ENCODE assay signal across 8 mouse cellular contexts in genomic region chr14:31129326-31130235, GRCm38 (mm10). TPM values are rescaled to one million over a fixed set of nuclear protein-coding genes. Genes with fewer than 3 reads are reported as not detected.
DNase-seq lines count a peak whose midpoint lies in the region; ATAC-seq and TF ChIP-seq lines count a peak whose summit lies in the region.

No protein-coding gene starts in this region.

- H3K4me2 ChIP-seq in lung, postnatal 0 days (replicated peaks; ENCODE audit: low read depth, low read length) = peak overlapping the region; percentile 46
- peak overlapping the region; percentile 67 for H3K4me2 ChIP-seq in intestine, embryonic 14.5 days (ENCODE audit: low read length)

- TF ChIP-seq CTCF in lung, postnatal 0 days (IDR thresholded peaks at IDR 0.05) = no peak

- peak; percentile 12 for DNase-seq in CD4-positive, CD25-positive, alpha-beta regulatory T cell, adult 2 months (ENCODE audit: low read depth, low spot score)
- DNase-seq in lung, postnatal 0 days (ENCODE audit: low spot score) = no peak
- DNase-seq in lung, postnatal 4 days = no peak
- DNase-seq in intestine, embryonic 14.5 days (ENCODE audit: low spot score) = no peak
- peak; percentile 41 for DNase-seq in naive thymus-derived CD4-positive, alpha-beta T cell, adult 2 months (ENCODE audit: low read depth)
- DNase-seq in T-cell, adult 2 months (ENCODE audit: low spot score) = no peak

- no peak for ATAC-seq in CD4-positive, CD25-positive, alpha-beta regulatory T cell, adult 4 months
- ATAC-seq in lung, postnatal 0 days = no peak
- ATAC-seq in intestine, embryonic 14.5 days (replicated peaks; ENCODE audit: low FRiP score, low TSS enrichment, low read depth) = no peak
- ATAC-seq in granulocyte monocyte progenitor cell, adult 5-6 weeks (replicated peaks; ENCODE audit: poor library complexity, severe bottlenecking) = no peak

- H3K27me3 ChIP-seq in lung, postnatal 0 days (replicated peaks; ENCODE audit: insufficient read depth, low read length) = no peaks in the 10 kb centered on the region
- H3K27me3 ChIP-seq in intestine, embryonic 14.5 days (replicated peaks; ENCODE audit: control insufficient read depth, insufficient read depth, low read length) = no peaks in the 10 kb centered on the region

- WGBS in lung, postnatal 0 days = 59% methylated on average over 15 of the region's 15 CpGs
- WGBS in intestine, embryonic 14.5 days = 67% methylated on average over 15 of the region's 15 CpGs

- TF ChIP-seq EP300 in lung, postnatal 0 days (IDR thresholded peaks at IDR 0.05) = no peak

- peaks cover 22% of the 10 kb centered on the region; the same call in 1 of the 2 replicates for H3K4me1 ChIP-seq in lung, postnatal 0 days (ENCODE audit: insufficient read depth, low read depth, low read length)
- H3K4me1 ChIP-seq in intestine, embryonic 14.5 days (replicated peaks; ENCODE audit: control insufficient read depth, insufficient read depth, low read length) = peaks cover 28% of the 10 kb centered on the region

- H3K9ac ChIP-seq in lung, postnatal 0 days (replicated peaks; ENCODE audit: low read depth) = no peak overlapping the region
- peak overlapping the region; percentile 39; the same call in 1 of the 2 replicates for H3K9ac ChIP-seq in intestine, embryonic 14.5 days (ENCODE audit: low read length)

- no peaks in the 10 kb centered on the region for H3K36me3 ChIP-seq in lung, postnatal 0 days (ENCODE audit: insufficient read depth, low read length)
- peaks cover 5% of the 10 kb centered on the region; the same call in 1 of the 2 replicates for H3K36me3 ChIP-seq in intestine, embryonic 14.5 days (ENCODE audit: control insufficient read depth, insufficient read depth, low read length)

- H3K9me3 ChIP-seq in lung, postnatal 0 days (ENCODE audit: low read length) = no peaks in the 10 kb centered on the region
- H3K9me3 ChIP-seq in intestine, embryonic 14.5 days (ENCODE audit: control insufficient read depth, low read length) = no peaks in the 10 kb centered on the region

- H3K27ac ChIP-seq in lung, postnatal 0 days (ENCODE audit: low read length) = peak overlapping the region; percentile 86; the same call in 1 of the 2 replicates
- H3K27ac ChIP-seq in intestine, embryonic 14.5 days (ENCODE audit: low read depth) = peak overlapping the region; percentile 82

- H3K4me3 ChIP-seq in lung, postnatal 0 days (ENCODE audit: low read depth, low read length) = peak overlapping the region; percentile 26
- peak overlapping the region; percentile 89 for H3K4me3 ChIP-seq in intestine, embryonic 14.5 days (ENCODE audit: low read depth, low read length)

RNA-seq across cellular contexts. Expression of gene Smim4, which starts 0.8 kb away (rescaled TPM):
- 10 to 100 TPM; 66.3 to 68.7 TPM for polyA plus RNA-seq in CD4-positive, CD25-positive, alpha-beta regulatory T cell, adult 4 months (2017; shearing (Covaris generic))
- 109 and 118 TPM in 2 replicates for polyA plus RNA-seq in lung, postnatal 0 days (2015; fragmentation: Nextera tagmentation; extraction: Ambion mirVana)
- 91.3 and 94.4 TPM in 2 replicates for polyA plus RNA-seq in intestine, embryonic 14.5 days (2014; fragmentation: Nextera tagmentation; extraction: Ambion mirVana)
- 183 and 200 TPM in 2 replicates for total RNA-seq in granulocyte monocyte progenitor cell, adult 5-6 weeks (2014; fragmentation: Nextera tagmentation)
- 85.5 and 91.3 TPM in 2 replicates for total RNA-seq in granulocyte monocyte progenitor cell, adult 5-6 weeks (2017)

RNA-seq across cellular contexts. Expression of gene Nt5dc2, which starts 1.3 kb away (rescaled TPM):
- polyA plus RNA-seq in CD4-positive, CD25-positive, alpha-beta regulatory T cell, adult 4 months (2017; shearing (Covaris generic)) = not detected
- 148 and 162 TPM in 2 replicates for polyA plus RNA-seq in lung, postnatal 0 days (2015; fragmentation: Nextera tagmentation; extraction: Ambion mirVana)
- 308 and 365 TPM in 2 replicates for polyA plus RNA-seq in intestine, embryonic 14.5 days (2014; fragmentation: Nextera tagmentation; extraction: Ambion mirVana)
- total RNA-seq in granulocyte monocyte progenitor cell, adult 5-6 weeks (2014; fragmentation: Nextera tagmentation) = 107 and 116 TPM in 2 replicates
- 172 and 213 TPM in 2 replicates for total RNA-seq in granulocyte monocyte progenitor cell, adult 5-6 weeks (2017)

RNA-seq across cellular contexts. Expression of gene Stab1, which starts 38.9 kb away (rescaled TPM):
- polyA plus RNA-seq in CD4-positive, CD25-positive, alpha-beta regulatory T cell, adult 4 months (2017; shearing (Covaris generic)) = 1 to 10 TPM in 1 of 2 experiments, under 1 TPM in 1; 0.91 to 2.7 TPM
- polyA plus RNA-seq in lung, postnatal 0 days (2015; fragmentation: Nextera tagmentation; extraction: Ambion mirVana) = 32.4 and 34.2 TPM in 2 replicates
- polyA plus RNA-seq in intestine, embryonic 14.5 days (2014; fragmentation: Nextera tagmentation; extraction: Ambion mirVana) = 35.8 and 41.0 TPM in 2 replicates
- total RNA-seq in granulocyte monocyte progenitor cell, adult 5-6 weeks (2014; fragmentation: Nextera tagmentation) = not detected in 2 replicates
- 3.0 TPM in 1 of 2 replicates, not detected in the other for total RNA-seq in granulocyte monocyte progenitor cell, adult 5-6 weeks (2017)

Comparison
In these comparisons a context has a peak if more than half of its experiments do, and no peak if none do; other contexts are left out.
1. DNase-seq: peak in CD4-positive, CD25-positive, alpha-beta regulatory T cell, adult 2 months (single experiment) and naive thymus-derived CD4-positive, alpha-beta T cell, adult 2 months (single experiment); none in lung, postnatal 0 days (single experiment), lung, postnatal 4 days (0 of 2), intestine, embryonic 14.5 days (single experiment) and T-cell, adult 2 months (single experiment).
2. RNA of gene Nt5dc2, which starts 1.3 kb away (polyA plus RNA-seq): 308 to 365 TPM in intestine, embryonic 14.5 days and 148 to 162 TPM in lung, postnatal 0 days; not detected in CD4-positive, CD25-positive, alpha-beta regulatory T cell, adult 4 months; every median in the first group is over 10 times any median in the second.